Mouse (Mus musculus) myocyte (in vitro differentiated cells): ENCODE data around the gene Cul1.

Source experiments
- CEBPB ChIP-seq: IDR thresholded peaks from 2 replicates; pipeline ENCODE4 v1.6.1; 2011; ENCODE audit warnings: mild to moderate bottlenecking, moderate library complexity; ENCODE audit not compliant: poor library complexity, insufficient read depth, severe bottlenecking
- E2F4 ChIP-seq: IDR thresholded peaks from one replicate; pipeline ENCODE4 v1.6.1; 2011; ENCODE audit warnings: mild to moderate bottlenecking, control low read depth, moderate library complexity; ENCODE audit not compliant: insufficient read depth
- MAX ChIP-seq: IDR thresholded peaks from one replicate; pipeline ENCODE4 v1.6.1; 2011; ENCODE audit warnings: low read depth, mild to moderate bottlenecking, control low read depth
- MYOD1 ChIP-seq, 3 experiments: IDR thresholded peaks; one replicate each; pipeline ENCODE4 v1.6.1; 2011; ENCODE audit warnings: control low read depth in 2 of 3, low read depth in 2 of 3, mild to moderate bottlenecking in 2 of 3, moderate library complexity in 1 of 3; ENCODE audit not compliant: insufficient read length in 2 of 3, control insufficient read depth in 1 of 3
- MYOG ChIP-seq, 3 experiments: IDR thresholded peaks; one replicate each; pipeline ENCODE4 v1.6.1; 2011; ENCODE audit warnings: control low read depth in 2 of 3, low read depth in 2 of 3, mild to moderate bottlenecking in 2 of 3; ENCODE audit not compliant: insufficient read length in 2 of 3, control insufficient read depth in 1 of 3, insufficient read depth in 1 of 3
- POLR2A ChIP-seq: IDR thresholded peaks from one replicate; pipeline ENCODE4 v1.6.1; 2011; ENCODE audit warnings: low read depth, mild to moderate bottlenecking, control low read depth, moderate library complexity; ENCODE audit not compliant: insufficient read length
- POLR2AphosphoS2 ChIP-seq: IDR thresholded peaks from one replicate; pipeline ENCODE4 v1.6.1; 2011; ENCODE audit warnings: low read depth, control low read depth; ENCODE audit not compliant: insufficient read length
- REST ChIP-seq: IDR thresholded peaks from one replicate; pipeline ENCODE4 v1.6.1; 2011; ENCODE audit warnings: mild to moderate bottlenecking, control low read depth, moderate library complexity; ENCODE audit not compliant: insufficient read depth, insufficient read length
- TCF3 ChIP-seq: IDR thresholded peaks from one replicate; pipeline ENCODE4 v1.6.1; 2011; ENCODE audit warnings: low read depth, control low read depth; ENCODE audit not compliant: insufficient read length
- USF1 ChIP-seq: IDR thresholded peaks from one replicate; pipeline ENCODE4 v1.6.1; 2011; ENCODE audit warnings: low read depth, mild to moderate bottlenecking, control low read depth, moderate library complexity

GRCm38 (mm10) chr6:47447658-47448057, 5.5 kb upstream of the Cul1 start:
- TF ChIP-seq MYOD1 (IDR thresholded peaks at IDR 0.05; ENCODE audit: control insufficient read depth in 1 of 3, insufficient read length in 2 of 3, low read depth in 2 of 3) (no peak), MAX (no peak), POLR2A (no peak), MYOG (IDR thresholded peaks at IDR 0.05; ENCODE audit: control insufficient read depth in 1 of 3, insufficient read depth in 1 of 3, insufficient read length in 2 of 3, low read depth in 2 of 3) (no peak), E2F4 (no peak), USF1 (no peak), POLR2AphosphoS2 (no peak), CEBPB (no peak), REST (no peak), TCF3 (no peak)
